Mouse (Mus musculus) adrenal gland, adult 2 months (tissue): ENCODE results near the gene Baz2b. TPM values are rescaled to one million over a fixed set of nuclear protein-coding genes. Genes with fewer than 3 reads are reported as not detected.

Experiments used
- DNase-seq: peaks from one replicate; pipeline ENCODE4 v3.0.0; 2021
- polyA plus RNA-seq: library from polyadenylated mRNA; depleted of rRNA; stranded (reverse); fragments of >200 nt; gene quantifications from 2 replicates; pipeline ENCODE4 v1.2.3, GENCODE M21; 2012
- total RNA-seq, 2 experiments: library from RNA; stranded (reverse); gene quantifications; 2 replicates each; pipeline ENCODE4 v1.2.3; 2021

The Baz2b gene
- total and polyA plus RNA-seq, 3 experiments = 11.9 to 86.8 (median 60.3) TPM

DNA sequence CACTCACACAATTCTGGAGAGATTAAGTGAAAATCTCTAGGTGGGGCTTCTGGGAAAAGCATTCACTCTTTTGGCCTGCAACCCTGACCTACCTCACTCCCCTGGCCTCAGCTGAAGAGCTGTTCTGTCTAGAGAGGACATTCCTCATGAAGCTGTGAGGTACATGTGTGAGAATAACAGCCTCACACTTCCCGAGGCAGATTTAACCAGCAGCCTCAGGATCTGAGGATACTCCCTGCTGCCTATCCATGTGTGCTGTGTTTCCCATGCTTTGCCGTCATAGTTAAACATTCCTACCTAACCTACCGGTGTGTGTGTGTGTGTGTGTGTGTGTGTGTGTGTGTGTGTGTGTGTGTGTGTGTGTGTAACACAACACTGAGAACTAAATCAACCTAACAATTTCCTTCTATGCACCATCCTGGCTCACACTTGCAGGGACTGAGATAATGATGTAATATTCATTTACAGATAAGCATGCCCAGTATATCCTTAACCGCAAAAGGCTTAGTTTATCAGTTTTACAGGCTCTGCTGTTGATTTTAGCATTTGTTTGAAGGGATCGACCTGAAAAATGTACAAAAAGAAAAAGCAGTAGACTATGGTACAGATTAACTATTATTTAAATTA, 206.5 kb downstream of the Baz2b start:
- no peak for DNase-seq

DNA sequence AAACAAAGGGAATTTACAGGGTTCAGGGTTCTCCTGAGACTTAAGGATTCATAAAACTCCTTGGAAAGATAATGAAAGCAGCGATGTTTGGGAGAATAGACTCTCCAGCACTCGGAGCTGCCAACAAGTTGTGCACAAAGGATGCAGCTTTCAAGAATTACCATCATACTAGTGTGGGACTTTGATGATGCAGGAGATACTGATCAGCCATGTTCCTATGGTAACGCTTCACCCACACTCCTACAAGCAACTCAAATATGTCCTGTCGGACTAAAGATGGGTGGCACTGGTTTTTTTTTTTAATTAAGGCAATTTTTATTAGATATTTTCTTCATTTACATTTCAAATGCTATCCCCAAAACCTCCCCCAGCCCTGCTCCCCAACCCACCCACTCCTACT, 209.4 kb downstream of the Baz2b start:
- no peak for DNase-seq

DNA sequence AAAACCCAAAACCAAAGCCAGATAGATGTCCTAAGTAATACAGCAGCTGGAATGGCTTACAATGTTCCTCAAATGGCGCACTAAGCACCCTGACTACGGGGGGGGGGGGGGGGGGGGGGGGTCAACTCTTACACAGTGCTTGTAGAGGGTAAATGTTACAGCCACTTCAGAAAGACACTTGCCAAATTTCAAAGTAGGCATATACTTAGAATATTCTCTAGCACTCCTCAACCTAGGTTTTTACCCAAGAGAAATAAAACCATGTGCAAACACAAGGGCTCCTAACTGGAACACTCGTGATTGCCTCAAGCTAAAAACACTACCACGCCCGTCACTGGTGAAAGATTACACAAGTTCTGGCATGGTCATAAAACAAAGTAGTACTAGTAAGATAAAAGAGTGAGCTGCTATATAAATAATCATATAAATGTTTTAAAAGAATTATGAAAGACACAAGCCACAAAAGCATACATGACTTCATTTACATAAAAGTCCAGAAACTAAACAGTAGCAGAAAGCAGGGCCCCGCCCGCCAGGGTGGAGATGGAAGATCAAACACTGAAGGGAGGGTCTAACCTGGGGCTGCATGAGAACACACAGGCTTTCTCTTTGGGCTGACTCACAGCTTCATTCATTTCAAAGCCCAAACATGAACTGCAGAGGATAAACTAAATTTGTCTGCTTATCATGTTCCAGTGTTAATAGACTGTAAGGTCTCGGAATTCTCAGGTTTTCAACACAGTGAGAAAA, 212.0 kb downstream of the Baz2b start:
- DNase-seq = no peak

DNA sequence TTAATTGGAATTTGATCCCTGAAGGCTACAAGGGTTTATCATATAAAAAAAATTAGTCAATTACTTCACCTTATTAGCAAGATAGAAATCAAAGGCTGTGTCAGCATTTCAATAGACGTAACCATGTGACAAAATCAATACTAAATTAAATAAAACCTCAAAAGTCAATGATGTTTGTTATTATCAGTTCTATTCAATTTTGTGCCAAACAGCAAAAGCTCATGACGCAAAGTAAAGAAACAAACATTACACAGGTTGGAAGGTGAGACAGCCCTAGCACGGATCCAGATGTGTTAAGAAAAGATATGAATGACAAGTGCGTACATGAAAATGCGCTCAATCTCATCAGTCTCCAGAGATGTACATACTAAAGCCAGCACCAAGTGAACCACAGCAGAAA, 212.7 kb downstream of the Baz2b start:
- DNase-seq = no peak

DNA sequence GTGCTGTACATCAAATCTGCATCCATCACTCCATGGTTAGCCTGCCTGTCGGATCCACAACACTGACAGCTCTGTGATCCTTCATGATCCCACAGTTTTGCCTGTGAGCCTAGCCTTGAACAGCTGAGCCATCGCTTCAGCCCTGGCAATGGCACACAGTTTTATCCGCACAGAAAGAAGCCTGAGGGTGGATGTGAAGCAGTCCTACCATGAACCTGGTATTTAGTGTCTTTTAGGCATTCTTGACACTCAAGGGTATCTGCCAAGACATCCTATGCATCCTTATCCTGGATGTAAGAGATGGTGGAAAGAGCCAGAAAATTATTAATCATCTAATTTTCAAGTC, 216.5 kb downstream of the Baz2b start:
- DNase-seq = no peak

DNA sequence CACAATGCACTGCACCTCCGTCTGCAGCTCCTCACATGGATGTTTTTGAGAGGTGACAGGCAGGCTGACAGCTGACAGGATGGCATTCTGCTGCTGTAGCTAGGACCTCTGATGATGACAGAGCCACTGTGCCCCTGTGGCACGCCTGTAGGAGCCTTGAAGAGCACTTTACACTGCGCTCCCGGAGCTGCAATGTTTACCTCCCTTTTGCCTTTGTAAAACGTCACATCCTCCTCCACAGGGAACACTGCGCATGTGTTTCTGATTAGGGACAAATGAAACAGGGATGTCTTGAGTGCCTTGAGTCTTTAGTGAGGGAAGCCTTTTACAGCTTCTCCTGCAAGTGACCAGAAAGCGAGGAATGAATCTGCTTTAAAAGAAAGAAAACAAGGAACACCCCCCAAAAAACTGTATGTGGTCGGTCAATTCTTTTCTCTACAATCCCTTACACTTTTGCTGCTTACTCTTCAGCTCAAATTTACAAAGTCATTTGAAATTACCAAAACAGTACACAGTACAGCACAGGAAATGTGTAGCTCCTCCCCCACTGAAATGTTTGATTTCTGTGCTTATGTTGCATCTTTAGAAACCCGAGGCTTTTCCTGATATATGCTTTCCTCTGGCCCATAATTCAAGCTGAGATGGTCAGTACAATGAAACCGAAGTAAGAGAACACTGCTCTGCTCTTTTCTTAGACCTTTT, 217.0 kb downstream of the Baz2b start:
- no peak for DNase-seq

DNA sequence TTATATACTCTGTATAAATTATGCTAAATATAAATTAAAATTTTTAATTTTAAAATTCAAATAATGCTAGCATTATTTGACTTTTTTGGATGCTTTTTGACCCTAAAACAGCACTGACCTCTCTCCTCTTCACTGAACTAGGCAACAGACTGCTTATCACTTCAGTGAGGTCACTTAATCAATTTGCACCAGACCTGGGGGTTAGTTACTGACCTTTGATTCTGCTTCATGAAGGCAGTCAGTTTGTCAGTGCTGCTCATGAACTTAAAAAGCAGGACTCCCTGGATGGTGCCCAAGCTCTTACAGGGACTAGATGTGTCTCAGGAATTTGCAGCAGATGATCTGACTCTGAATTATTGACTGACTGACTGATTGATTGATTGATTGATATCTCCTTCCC, 217.9 kb downstream of the Baz2b start:
- no peak for DNase-seq

DNA sequence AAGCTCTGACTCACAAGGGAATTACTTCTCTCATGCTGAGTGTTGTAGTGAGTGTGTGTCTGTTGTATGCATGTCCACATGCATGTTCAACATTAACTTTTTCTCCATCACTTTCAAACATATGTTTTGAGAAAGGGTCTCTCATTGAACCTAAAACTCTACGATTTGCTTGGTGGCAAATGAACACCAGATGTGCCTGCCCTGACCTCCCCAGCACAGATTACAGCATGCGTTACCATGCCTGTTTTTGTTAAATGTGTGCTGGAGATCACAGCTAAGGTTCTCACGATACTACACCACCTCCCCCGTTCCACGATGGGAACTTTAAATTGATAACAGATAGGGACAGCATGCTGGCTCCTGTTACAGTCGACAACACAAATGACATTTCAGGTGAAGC, 222.1 kb downstream of the Baz2b start:
- no peak for DNase-seq

DNA sequence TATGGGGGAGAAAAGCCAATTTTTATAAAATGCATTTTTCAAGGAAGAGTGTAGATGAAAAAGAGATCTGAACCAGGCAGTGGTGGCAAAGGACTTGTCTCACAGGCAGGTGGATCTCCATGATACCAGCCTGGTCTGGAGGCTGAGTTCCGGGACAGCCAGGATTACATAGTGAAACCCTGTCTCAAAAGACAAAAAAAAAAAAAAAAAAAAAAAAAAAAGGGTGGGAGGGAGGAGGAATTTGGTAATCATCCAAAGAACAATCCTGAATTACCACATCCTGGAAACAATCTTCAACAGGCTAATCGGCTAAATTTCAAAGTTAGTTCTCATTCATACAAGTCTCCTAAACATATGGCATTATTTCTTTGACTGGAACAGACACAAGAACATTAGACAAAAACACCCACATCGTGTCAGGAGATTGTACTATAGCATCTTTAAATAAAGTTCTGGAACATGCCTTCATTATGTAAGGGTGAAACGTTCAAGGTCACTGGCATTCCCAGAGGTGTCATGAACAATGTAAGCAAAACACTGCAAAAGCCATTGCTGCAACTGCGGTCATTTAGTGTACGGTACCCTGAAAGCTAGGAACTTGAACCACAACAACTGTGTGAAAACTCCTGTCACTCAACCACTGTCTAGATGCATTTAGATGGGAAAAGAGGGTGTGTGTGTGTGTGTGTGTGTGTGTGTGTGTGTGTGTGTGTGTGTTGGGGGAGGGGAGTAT, 230.0 kb downstream of the Baz2b start:
- DNase-seq = no peak

DNA sequence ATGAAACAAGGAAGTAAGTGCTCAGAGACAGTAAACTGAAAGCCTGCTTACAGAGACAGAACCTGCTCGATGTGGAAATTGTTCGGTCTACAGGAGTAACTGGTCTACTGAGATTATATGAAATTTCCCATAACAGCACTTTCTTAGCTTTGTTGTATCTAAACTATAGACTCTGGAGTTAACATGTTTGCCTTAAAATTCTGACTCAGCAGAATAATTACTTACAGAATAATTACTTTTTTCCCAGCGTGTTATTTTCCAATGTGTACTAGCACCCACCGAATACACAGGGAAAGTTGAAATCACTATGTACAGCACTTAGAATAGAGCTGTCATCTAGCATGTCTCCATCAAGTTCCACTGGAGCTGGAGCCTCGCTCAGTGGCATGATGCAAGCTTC, 233.0 kb downstream of the Baz2b start:
- no peak for DNase-seq

DNA sequence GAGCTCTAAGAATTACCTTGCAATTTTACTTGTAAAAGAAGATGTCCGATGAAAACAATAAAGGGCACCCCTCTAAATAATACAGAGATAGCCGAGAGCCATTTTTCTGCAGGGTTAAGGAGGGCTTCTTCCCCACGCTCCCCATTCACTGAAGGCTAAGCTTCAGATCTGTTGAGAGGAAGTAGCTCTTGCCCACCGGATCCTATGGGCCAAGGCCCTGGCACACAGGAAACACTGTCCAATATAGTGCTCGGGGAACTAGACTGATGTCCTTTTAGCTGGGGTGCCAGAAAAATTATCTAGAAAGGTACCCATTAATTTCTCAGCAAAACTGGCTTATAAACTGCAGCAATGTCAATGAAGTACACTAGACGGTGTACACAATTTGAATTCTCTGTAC, 233.9 kb downstream of the Baz2b start:
- DNase-seq = no peak

DNA sequence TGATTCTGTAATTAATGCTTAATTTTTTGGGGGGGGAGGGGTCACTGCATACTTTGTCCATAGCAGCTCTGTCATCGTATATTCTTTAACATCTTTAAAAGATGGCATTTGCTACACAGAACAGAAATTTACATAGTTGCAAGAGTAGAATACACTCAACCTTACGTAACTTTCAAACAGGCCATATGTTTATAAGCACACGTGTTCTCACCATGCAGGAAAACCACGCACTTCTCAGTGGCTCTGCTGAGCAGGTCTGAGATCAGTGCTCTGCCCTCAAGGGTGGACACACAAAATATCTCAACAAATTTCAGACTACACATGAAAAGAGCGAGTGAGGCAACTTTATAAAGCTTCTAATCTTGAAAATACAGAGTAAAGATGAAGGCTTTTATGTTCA, 235.7 kb downstream of the Baz2b start:
- DNase-seq = no peak

DNA sequence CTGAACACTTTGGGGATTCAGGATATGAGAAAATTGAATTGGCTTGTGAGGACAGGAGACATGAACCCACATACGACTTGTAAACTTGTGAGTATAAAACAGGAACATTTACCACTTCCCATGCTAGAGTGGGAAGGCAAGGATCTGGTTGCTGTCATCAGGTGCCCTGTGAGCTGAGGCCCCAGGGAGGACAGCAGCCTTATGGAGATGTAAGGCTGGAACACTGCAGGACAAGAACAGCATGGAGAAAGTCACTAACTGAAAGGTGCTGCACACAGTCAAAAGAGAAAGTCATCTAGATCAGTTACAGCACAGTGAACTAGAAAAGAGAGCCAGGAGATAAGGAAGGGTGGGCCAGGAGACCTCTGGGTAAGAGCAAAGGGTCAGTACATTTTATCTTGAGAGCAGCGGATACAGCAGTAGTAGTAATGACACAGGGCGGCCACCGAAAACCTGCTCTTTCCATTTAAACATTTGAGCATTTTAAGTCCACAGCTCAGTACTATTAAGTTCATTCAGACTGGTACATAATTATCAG, 236.5 kb downstream of the Baz2b start:
- DNase-seq = no peak

DNA sequence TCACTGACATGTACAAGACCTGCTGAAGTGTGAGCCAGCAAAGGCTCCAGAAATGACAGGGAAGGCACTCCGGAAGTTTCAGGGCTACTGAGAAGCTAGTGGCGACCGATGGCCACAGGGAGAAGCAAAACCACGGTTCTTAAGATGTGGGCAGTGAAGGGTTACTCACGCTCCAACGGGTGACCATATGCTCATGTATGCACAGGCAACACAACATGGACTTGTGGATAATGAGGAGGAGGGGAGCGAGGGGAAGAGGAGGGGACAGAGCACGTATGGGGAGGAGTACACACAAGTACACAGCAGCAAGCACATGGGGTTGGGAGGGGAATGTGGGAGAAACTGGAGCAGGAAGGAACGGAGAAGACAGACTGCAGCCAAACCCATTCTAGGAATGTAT, 239.1 kb downstream of the Baz2b start:
- no peak for DNase-seq

DNA sequence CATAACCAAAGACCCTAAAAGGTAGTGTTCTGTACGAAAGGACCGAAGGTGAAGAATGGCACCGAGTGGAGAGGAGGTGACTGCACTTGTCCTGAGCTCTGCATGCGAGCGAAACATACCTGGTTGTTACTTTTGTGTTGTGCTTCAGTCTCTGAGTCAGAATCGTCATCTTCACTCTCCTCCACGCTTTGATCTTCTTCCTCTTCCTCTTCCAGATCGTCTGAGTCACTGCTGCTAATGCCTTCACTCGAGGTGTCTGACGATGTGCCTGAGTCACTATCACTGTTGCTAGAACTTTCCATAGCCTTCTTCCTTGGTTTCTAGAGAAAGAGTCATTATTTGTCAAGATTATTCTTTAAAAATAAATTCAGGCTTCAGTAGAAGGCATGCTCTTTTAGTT, 240.5 kb downstream of the Baz2b start:
- no peak for DNase-seq

DNA sequence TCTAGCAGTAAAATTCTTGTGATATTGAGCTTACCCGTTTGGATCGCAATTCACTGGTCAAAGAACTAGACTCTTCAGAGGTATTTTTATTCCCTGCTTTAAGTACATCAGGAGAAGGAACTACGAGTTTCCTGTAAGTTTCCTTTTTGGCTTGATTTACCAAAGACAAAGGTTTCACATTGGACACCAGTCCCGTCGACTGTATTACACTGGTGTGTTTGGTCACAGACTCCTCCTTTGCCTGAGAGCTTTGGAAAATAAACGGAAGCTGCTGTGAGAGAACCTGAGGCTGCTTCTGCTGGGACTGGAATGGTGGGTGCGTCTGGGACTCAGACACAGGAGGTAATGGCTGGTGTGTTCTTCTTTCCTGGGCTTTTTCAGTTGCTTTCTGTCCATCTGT, 241.0 kb downstream of the Baz2b start:
- DNase-seq = no peak

DNA sequence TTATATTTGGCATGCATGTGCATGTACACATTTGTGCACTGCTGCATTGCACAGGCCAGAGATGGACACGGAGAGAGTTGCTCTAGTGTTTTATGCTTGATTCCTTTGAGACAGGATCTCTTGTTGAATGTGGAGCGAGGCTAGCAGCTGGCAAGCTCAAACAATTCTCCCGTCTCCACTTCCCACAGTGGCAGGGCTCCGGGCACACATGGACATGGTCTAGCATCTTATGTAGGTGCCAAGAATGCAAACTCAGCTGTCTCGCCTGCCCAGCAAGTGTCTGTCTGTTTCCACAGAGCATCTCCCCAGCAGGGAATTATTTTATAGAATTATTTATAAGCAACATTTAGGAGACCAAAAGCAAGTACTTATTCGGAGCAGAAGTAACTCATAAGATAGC, 243.2 kb downstream of the Baz2b start:
- DNase-seq = no peak

DNA sequence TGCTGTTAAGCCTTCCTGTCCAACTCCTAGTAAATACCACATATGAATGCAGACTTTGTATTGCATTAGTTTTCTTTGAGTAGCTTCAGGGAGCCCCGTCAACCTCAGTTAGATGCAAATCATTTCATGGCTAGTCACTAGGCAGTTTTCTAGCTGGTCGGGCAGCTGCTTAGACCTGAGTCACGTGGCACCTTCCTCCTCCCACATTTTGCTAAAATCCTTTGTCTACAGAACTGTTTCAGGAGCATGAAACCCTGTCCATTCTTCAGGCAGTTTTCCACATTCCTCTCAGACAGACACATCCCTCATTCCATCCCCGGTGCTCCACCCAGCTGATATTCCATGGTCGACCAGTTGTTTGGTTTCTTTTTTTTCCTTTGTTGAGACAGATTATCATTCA, 246.6 kb downstream of the Baz2b start:
- no peak for DNase-seq

DNA sequence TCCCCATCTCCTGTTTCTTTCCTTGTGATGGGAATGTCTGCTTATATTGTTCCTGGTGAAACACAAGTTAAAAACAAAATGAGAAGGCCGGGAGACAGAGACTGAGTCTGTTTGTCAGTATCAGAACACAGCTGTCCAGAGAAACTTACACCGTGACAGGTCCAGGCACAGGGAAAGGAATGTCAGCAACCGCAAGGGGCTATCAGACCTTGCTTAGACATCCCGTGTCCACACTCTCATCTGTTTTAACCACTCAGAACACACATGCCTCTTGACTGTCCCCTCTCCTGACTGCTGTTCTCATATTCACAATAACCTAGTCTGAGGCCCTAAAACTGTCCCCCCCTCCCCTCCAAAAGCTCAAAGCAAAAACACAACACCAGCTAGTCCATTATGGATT, 247.1 kb downstream of the Baz2b start:
- no peak for DNase-seq

DNA sequence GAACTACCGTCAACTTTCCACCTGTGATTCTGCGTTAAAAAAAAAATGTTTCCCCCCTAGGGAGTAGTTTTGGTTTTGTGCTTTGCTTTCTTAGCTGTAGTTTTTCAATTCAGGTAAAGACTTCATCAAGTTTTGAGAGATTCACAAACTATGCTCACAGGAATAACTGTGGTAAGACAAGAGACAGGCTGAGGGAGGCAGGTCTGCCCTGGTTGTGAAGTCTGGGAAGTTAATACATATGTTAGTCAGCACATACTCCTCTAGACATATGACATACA, 249.2 kb downstream of the Baz2b start:
- no peak for DNase-seq

DNA sequence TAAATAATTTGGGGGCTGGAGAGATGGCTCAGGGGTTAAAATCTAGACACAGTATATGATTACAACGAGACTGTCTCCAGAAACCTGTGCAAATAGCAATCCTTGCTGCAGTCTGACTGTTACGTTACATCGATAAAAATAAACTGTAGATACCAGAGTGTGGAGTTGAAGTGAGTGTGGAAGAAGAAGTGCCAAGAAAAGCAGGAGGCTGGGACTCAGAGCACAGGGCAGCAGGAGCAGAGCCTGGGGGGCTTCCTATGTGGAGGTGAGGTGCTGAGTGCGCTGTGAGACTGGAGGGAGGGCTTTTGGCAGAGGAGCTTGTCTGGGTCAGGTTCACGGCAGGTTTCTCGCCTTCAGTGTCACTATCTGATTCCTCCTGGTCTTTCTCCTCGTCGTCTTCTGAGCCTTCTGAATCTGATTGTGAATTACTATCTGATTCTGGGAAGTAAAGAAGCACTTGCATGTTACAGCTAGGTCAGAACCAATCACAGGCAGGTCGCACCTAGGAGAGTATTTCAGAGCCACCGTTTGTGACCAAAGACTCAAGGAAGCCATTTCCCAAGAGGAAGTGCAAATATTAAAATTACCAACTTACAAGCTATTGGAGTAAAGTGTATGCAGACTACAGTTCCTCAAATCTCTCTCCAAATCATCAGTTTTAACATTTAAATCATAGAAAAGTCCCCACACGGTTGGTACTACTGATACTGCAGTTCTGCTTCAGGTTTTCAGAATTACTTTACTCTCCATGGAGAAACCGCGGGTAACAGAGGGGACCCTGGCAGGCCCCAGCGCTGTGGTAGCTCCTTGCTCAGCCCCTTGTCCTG, 249.8 kb downstream of the Baz2b start:
- DNase-seq = no peak

DNA sequence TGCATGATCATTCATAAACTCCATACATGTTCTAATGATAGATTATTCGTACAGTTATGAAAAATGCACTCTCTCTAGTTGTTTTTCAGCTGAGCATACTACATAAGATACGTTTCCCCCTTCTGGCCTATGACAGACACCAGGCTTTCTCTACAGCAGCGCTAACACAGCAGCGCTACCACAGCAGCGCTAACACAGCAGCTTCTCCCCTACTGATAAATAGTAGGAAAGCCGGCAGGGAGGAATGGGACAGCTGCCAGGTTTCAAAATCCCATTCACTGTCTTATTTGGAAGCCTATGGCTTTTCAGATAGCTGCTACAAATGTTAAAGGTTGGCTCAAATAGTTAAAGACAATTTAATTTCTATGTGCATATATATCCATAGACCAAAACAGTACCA, 251.1 kb downstream of the Baz2b start:
- no peak for DNase-seq
